Mouse (Mus musculus): ENCODE data around the gene Osbp.

GRCm38 (mm10) chr19:11989334-11989733 lies 23.6 kb downstream of the Osbp start:
- TF ChIP-seq POLR2A (IDR thresholded peaks at IDR 0.05; ENCODE audit: insufficient read depth, low read depth, low read length) (no peak), EP300 (IDR thresholded peaks at IDR 0.05; ENCODE audit: insufficient read depth, low read depth, low read length) (no peak), CTCF (IDR thresholded peaks at IDR 0.05) (no peak)

Measured in heart, adult 2 months (tissue).